Mouse (Mus musculus) 3T3-L1 (cell line): ENCODE measurements around the gene Slc10a4.
A peak's percentile ranks its signal among the peaks of the same experiment; 100 is the strongest.
"Not testable (repeated sequence)": the region's sequence is repeated elsewhere in the genome, so short reads cannot be mapped to it uniquely, and the experiment has no call there.

Source experiments
- DNase-seq: peaks from one replicate; pipeline ENCODE4 v3.0.0-alpha.2; 2015; ENCODE audit warnings: low read depth, low spot score

The Slc10a4 gene

GRCm38 (mm10) chr5:73006784-73007581, at the start of gene Slc10a4:
Gene Slc10a4 (plus strand): TSS chr5:73006883.
- DNase-seq: no peak

GRCm38 (mm10) chr5:72957281-72957680, 49.4 kb upstream of the Slc10a4 start:
- no peak for DNase-seq

GRCm38 (mm10) chr5:72960096-72960495, 46.6 kb upstream of the Slc10a4 start:
- DNase-seq: no peak

- peak; percentile 67 for DNase-seq
Observed at GRCm38 (mm10) chr5:72965706-72966105, 41.0 kb upstream of the Slc10a4 start.

- no peak for DNase-seq
Observed at GRCm38 (mm10) chr5:72972435-72972834, 34.2 kb upstream of the Slc10a4 start.

- no peak for DNase-seq
Observed at GRCm38 (mm10) chr5:72972934-72973333, 33.7 kb upstream of the Slc10a4 start.

GRCm38 (mm10) chr5:72974602-72975001, 32.1 kb upstream of the Slc10a4 start, which contains the start of gene Gm10135:
Gene Gm10135 (minus strand): TSS chr5:72974702.
- no peak for DNase-seq

GRCm38 (mm10) chr5:72975996-72976395, 30.7 kb upstream of the Slc10a4 start:
- no peak for DNase-seq

GRCm38 (mm10) chr5:72976539-72976938, 30.1 kb upstream of the Slc10a4 start:
- no peak for DNase-seq

- DNase-seq: peak; percentile 85
Observed at GRCm38 (mm10) chr5:72984091-72984490, 22.6 kb upstream of the Slc10a4 start.

GRCm38 (mm10) chr5:72987786-72988185, 18.9 kb upstream of the Slc10a4 start:
- DNase-seq: no peak

- DNase-seq: no peak
Observed at GRCm38 (mm10) chr5:72989756-72990155, 16.9 kb upstream of the Slc10a4 start.

- no peak for DNase-seq
Observed at GRCm38 (mm10) chr5:72992474-72992873, 14.2 kb upstream of the Slc10a4 start.

GRCm38 (mm10) chr5:72994424-72994823, 12.3 kb upstream of the Slc10a4 start:
- DNase-seq: no peak

- DNase-seq: no peak
Observed at GRCm38 (mm10) chr5:72994928-72995327, 11.8 kb upstream of the Slc10a4 start.

GRCm38 (mm10) chr5:72995379-72995778, 11.3 kb upstream of the Slc10a4 start:
- DNase-seq: no peak

- DNase-seq: not testable (repeated sequence)
Observed at GRCm38 (mm10) chr5:72998546-72998945, 8.1 kb upstream of the Slc10a4 start.

GRCm38 (mm10) chr5:73004046-73004445, 2.6 kb upstream of the Slc10a4 start:
- DNase-seq: no peak

GRCm38 (mm10) chr5:73007582-73007959, 888 bp downstream of the Slc10a4 start:
- DNase-seq: no peak

GRCm38 (mm10) chr5:73008230-73008629, 1.5 kb downstream of the Slc10a4 start:
- not testable (repeated sequence) for DNase-seq

- not testable (repeated sequence) for DNase-seq
Observed at GRCm38 (mm10) chr5:73011806-73012205, 5.1 kb downstream of the Slc10a4 start.

GRCm38 (mm10) chr5:73012884-73013610, 6.4 kb downstream of the Slc10a4 start:
- not testable (repeated sequence) for DNase-seq
